Mouse (Mus musculus): ENCODE data around the gene Zfp874b.
"Not testable (repeated sequence)": the region's sequence is repeated elsewhere in the genome, so short reads cannot be mapped to it uniquely, and the experiment has no call there.

The Zfp874b gene

GRCm38 (mm10) chr13:67483625-67484423 lies at the start of gene Zfp874b:
Zfp874b (minus strand) TSS chr13:67484258.
- peak; percentile 85 for DNase-seq (ENCODE audit: extremely low spot score)

GRCm38 (mm10) chr13:67527049-67527730 lies 43.1 kb upstream of the Zfp874b start:
- no peak for DNase-seq (ENCODE audit: extremely low spot score)

GRCm38 (mm10) chr13:67525753-67526410 lies 41.8 kb upstream of the Zfp874b start, which contains the start of the genes Gm26965 and Zfp87:
Gm26965 (minus strand) TSS chr13:67526151.
Zfp87 (minus strand) TSS chr13:67526177.
- DNase-seq (ENCODE audit: extremely low spot score): peak; percentile 92

GRCm38 (mm10) chr13:67500908-67501307 lies 16.9 kb upstream of the Zfp874b start:
- no peak for DNase-seq (ENCODE audit: extremely low spot score)

GRCm38 (mm10) chr13:67500084-67500719 lies 16.1 kb upstream of the Zfp874b start, which contains the start of gene Zfp58:
Zfp58 (minus strand) TSS chr13:67500555.
- peak; percentile 84 for DNase-seq (ENCODE audit: extremely low spot score)

GRCm38 (mm10) chr13:67495631-67496030 lies 11.6 kb upstream of the Zfp874b start:
- no peak for DNase-seq (ENCODE audit: extremely low spot score)

GRCm38 (mm10) chr13:67484424-67484811 lies 360 bp upstream of the Zfp874b start:
- DNase-seq (ENCODE audit: extremely low spot score): no peak

- no peak for DNase-seq (ENCODE audit: extremely low spot score)
These were observed 2.5 kb downstream of the Zfp874b start for GRCm38 (mm10) chr13:67481528-67481927.

GRCm38 (mm10) chr13:67469274-67469673 lies 14.8 kb downstream of the Zfp874b start:
- no peak for DNase-seq (ENCODE audit: extremely low spot score)

- DNase-seq (ENCODE audit: extremely low spot score): not testable (repeated sequence)
These were observed 20.4 kb downstream of the Zfp874b start for GRCm38 (mm10) chr13:67463506-67464185.

GRCm38 (mm10) chr13:67452021-67452309 lies 32.1 kb downstream of the Zfp874b start:
- DNase-seq (ENCODE audit: extremely low spot score): no peak

GRCm38 (mm10) chr13:67451172-67452020 lies 32.7 kb downstream of the Zfp874b start, which contains the start of gene Zfp874a:
Zfp874a (minus strand) TSS chr13:67451624.
- peak; percentile 81 for DNase-seq (ENCODE audit: extremely low spot score)

GRCm38 (mm10) chr13:67437095-67437494 lies 47.0 kb downstream of the Zfp874b start:
- DNase-seq (ENCODE audit: extremely low spot score): not testable (repeated sequence)

- no peak for DNase-seq (ENCODE audit: extremely low spot score)
These were observed 55.9 kb downstream of the Zfp874b start for GRCm38 (mm10) chr13:67428116-67428515.

- not testable (repeated sequence) for DNase-seq (ENCODE audit: extremely low spot score)
These were observed 58.4 kb downstream of the Zfp874b start for GRCm38 (mm10) chr13:67425699-67426098.

- DNase-seq (ENCODE audit: extremely low spot score): not testable (repeated sequence)
These were observed 61.5 kb downstream of the Zfp874b start for GRCm38 (mm10) chr13:67422532-67422931.

All from embryo, embryonic 9.5 days (tissue).